Mouse (Mus musculus): ENCODE measurements around the gene Hspa1l. TPM values are rescaled to one million over a fixed set of nuclear protein-coding genes. Genes with fewer than 3 reads are reported as not detected.
"Not testable (repeated sequence)": the region's sequence is repeated elsewhere in the genome, so short reads cannot be mapped to it uniquely, and the experiment has no call there.

The Hspa1l gene
- polyA plus RNA-seq, 2 experiments, result 0.02 to 0.25 TPM

- ATAC-seq (ENCODE audit: insufficient read depth) (no peak), DNase-seq (ENCODE audit: low read depth in 3 of 3, low spot score in 3 of 3) (peak in 1 of 3 experiments; percentile 48)
- H3K27me3 ChIP-seq (ENCODE audit: control insufficient read depth, insufficient read depth, low read length), result no peaks in the 10 kb centered on the region
- peaks cover 21 to 26% of the 10 kb centered on the region in 2 experiments for H3K4me1 ChIP-seq (replicated peaks; ENCODE audit: control insufficient read depth in 2 of 2, insufficient read depth in 2 of 2, low read length in 1 of 2)
- peak overlapping the region; percentile 50 to 89 for H3K4me3 ChIP-seq (ENCODE audit: insufficient read depth in 1 of 2, low read depth in 2 of 2, low read length in 2 of 2)
- TF ChIP-seq CTCF (IDR thresholded peaks at IDR 0.05; ENCODE audit: low read depth) (no peak), EP300 (IDR thresholded peaks at IDR 0.05; ENCODE audit: low read depth) (no peak)
- 58% methylated on average over 12 of the region's 14 CpGs for WGBS (ENCODE audit: insufficient replicate concordance)
- H3K4me2 ChIP-seq (ENCODE audit: low read depth), result peak overlapping the region; percentile 88
- peak overlapping the region; percentile 93 for H3K9ac ChIP-seq (replicated peaks)
- H3K9me3 ChIP-seq (ENCODE audit: control insufficient read depth, low read length), result no peaks in the 10 kb centered on the region
- peaks cover 23% of the 10 kb centered on the region for H3K36me3 ChIP-seq (replicated peaks; ENCODE audit: control insufficient read depth, insufficient read depth, low read depth)
- H3K27ac ChIP-seq, result peak overlapping the region; percentile 1; the same call in 1 of the 2 replicates
Observed at GRCm38 (mm10) chr17:34996411-34997141, 24.1 kb downstream of the Hspa1l start.

GRCm38 (mm10) chr17:34997142-34997483 is 24.6 kb downstream of the Hspa1l start:
- 59% methylated on average over 5 of the region's 5 CpGs for WGBS (ENCODE audit: insufficient replicate concordance)
- TF ChIP-seq EP300 (IDR thresholded peaks at IDR 0.05; ENCODE audit: low read depth) (no peak), CTCF (IDR thresholded peaks at IDR 0.05; ENCODE audit: low read depth) (no peak)
- peaks cover 21 to 26% of the 10 kb centered on the region in 2 experiments for H3K4me1 ChIP-seq (replicated peaks; ENCODE audit: control insufficient read depth in 2 of 2, insufficient read depth in 2 of 2, low read length in 1 of 2)
- H3K27ac ChIP-seq, result peak overlapping the region; percentile 3; the same call in 1 of the 2 replicates
- H3K4me2 ChIP-seq (ENCODE audit: low read depth), result peak overlapping the region; percentile 88
- peak overlapping the region; percentile 89 to 95 for H3K4me3 ChIP-seq (ENCODE audit: insufficient read depth in 1 of 2, low read depth in 2 of 2, low read length in 2 of 2)
- no peaks in the 10 kb centered on the region for H3K27me3 ChIP-seq (ENCODE audit: control insufficient read depth, insufficient read depth, low read length)
- no peaks in the 10 kb centered on the region for H3K9me3 ChIP-seq (ENCODE audit: control insufficient read depth, low read length)
- H3K9ac ChIP-seq (replicated peaks), result peak overlapping the region; percentile 93
- H3K36me3 ChIP-seq (replicated peaks; ENCODE audit: control insufficient read depth, insufficient read depth, low read depth), result peaks cover 23% of the 10 kb centered on the region
- DNase-seq (ENCODE audit: low read depth in 3 of 3, low spot score in 3 of 3), result no peak
- ATAC-seq (ENCODE audit: insufficient read depth), result no peak

GRCm38 (mm10) chr17:34998526-34999430 is 26.3 kb downstream of the Hspa1l start:
- TF ChIP-seq EP300 (IDR thresholded peaks at IDR 0.05; ENCODE audit: low read depth) (no peak), CTCF (IDR thresholded peaks at IDR 0.05; ENCODE audit: low read depth) (peak; percentile 22; the same call in 1 of the 2 replicates)
- WGBS (ENCODE audit: insufficient replicate concordance), result 68% methylated on average over 15 of the region's 15 CpGs
- Histone ChIP-seq H3K36me3 (replicated peaks; ENCODE audit: control insufficient read depth, insufficient read depth, low read depth) (peaks cover 23% of the 10 kb centered on the region), H3K4me2 (ENCODE audit: low read depth) (peak overlapping the region; percentile 88), H3K27ac (peak overlapping the region; percentile 93), H3K4me3 (ENCODE audit: insufficient read depth in 1 of 2, low read depth in 2 of 2, low read length in 2 of 2) (peak overlapping the region; percentile 89 to 95), H3K27me3 (ENCODE audit: control insufficient read depth, insufficient read depth, low read length) (no peaks in the 10 kb centered on the region), H3K9me3 (ENCODE audit: control insufficient read depth, low read length) (no peaks in the 10 kb centered on the region), H3K4me1 (replicated peaks; ENCODE audit: control insufficient read depth in 2 of 2, insufficient read depth in 2 of 2, low read length in 1 of 2) (peaks cover 30 to 40% of the 10 kb centered on the region in 2 experiments), H3K9ac (replicated peaks) (peak overlapping the region; percentile 93)
- no peak for DNase-seq (ENCODE audit: low read depth in 3 of 3, low spot score in 3 of 3)
- no peak for ATAC-seq (ENCODE audit: insufficient read depth)

GRCm38 (mm10) chr17:34999871-35000716 is 27.6 kb downstream of the Hspa1l start:
- Histone ChIP-seq H3K4me2 (ENCODE audit: low read depth) (peak overlapping the region; percentile 88), H3K4me1 (replicated peaks; ENCODE audit: control insufficient read depth in 2 of 2, insufficient read depth in 2 of 2, low read length in 1 of 2) (peaks cover 35 to 47% of the 10 kb centered on the region in 2 experiments), H3K9ac (replicated peaks) (peak overlapping the region; percentile 93), H3K36me3 (replicated peaks; ENCODE audit: control insufficient read depth, insufficient read depth, low read depth) (peaks cover 36% of the 10 kb centered on the region), H3K27ac (peak overlapping the region; percentile 93), H3K4me3 (ENCODE audit: insufficient read depth in 1 of 2, low read depth in 2 of 2, low read length in 2 of 2) (peak overlapping the region; percentile 89 to 95)
- DNase-seq (ENCODE audit: low read depth in 3 of 3, low spot score in 3 of 3), result peak in 2 of 3 experiments; percentile 51 to 69
- WGBS (ENCODE audit: insufficient replicate concordance), result 3% methylated on average over 29 of the region's 32 CpGs
- H3K27me3 ChIP-seq (ENCODE audit: control insufficient read depth, insufficient read depth, low read length); H3K9me3 ChIP-seq (ENCODE audit: control insufficient read depth, low read length): not testable (repeated sequence)
- peak; percentile 53 for ATAC-seq (ENCODE audit: insufficient read depth)
